Mouse (Mus musculus) kidney, embryonic 15.5 days (tissue): ENCODE data around the gene Prl. TPM values are rescaled to one million over a fixed set of nuclear protein-coding genes. Genes with fewer than 3 reads are reported as not detected.

ENCODE experiments used
- polyA plus RNA-seq: library from polyadenylated mRNA; unstranded; fragments of >200 nt; fragmentation: Nextera tagmentation; extraction: Ambion mirVana; gene quantifications from 2 replicates; pipeline ENCODE4 v1.2.1, GENCODE M21; 2015

The Prl gene
- polyA plus RNA-seq, 1 experiment from 2014 or later = not detected

Other genes with a start within 250 kb of the Prl start
- gene Prl3d1, start 36.6 kb downstream of the Prl start, polyA plus RNA-seq = not detected in 2 replicates
- not detected in 2 replicates for gene Prl3d2, start 64.1 kb downstream of the Prl start, polyA plus RNA-seq
- not detected in 2 replicates for gene Prl3d3, start 99.2 kb downstream of the Prl start, polyA plus RNA-seq
- gene Prl3c1, start 139.1 kb downstream of the Prl start, polyA plus RNA-seq = not detected in 2 replicates
- gene Prl3b1, start 184.3 kb downstream of the Prl start, polyA plus RNA-seq = 0.32 TPM in 1 of 2 replicates, not detected in the other
- not detected in 2 replicates for gene Prl3a1, start 201.9 kb downstream of the Prl start, polyA plus RNA-seq